Mouse (Mus musculus) heart, embryonic 15.5 days (tissue): Measurements from ENCODE around the gene Ears2. TPM values are rescaled to one million over a fixed set of nuclear protein-coding genes. Genes with fewer than 3 reads are reported as not detected.

ENCODE experiments used
- ATAC-seq: fragments of 200-750 bp; cut with Nextera tagmentation; replicated peaks from 2 replicates; pipeline ENCODE4 v1.8.0; 2017; ENCODE audit warnings: low read depth, moderate TSS enrichment; ENCODE audit not compliant: insufficient number of reproducible peaks, insufficient read depth, low FRiP score
- H3K27ac ChIP-seq: fragments of 300-500 bp; sonication (generic); 2 replicates; pipeline ENCODE4 v1.5.1; 2015; ENCODE audit warnings: mild to moderate bottlenecking, inconsistent platforms
- H3K27me3 ChIP-seq: fragments of 300-500 bp; sonication (generic); 2 replicates; pipeline ENCODE4 v1.6.1; 2015; ENCODE audit warnings: inconsistent platforms
- H3K36me3 ChIP-seq: fragments of 300-500 bp; sonication (generic); 2 replicates; pipeline ENCODE4 v1.6.1; 2015; ENCODE audit warnings: mild to moderate bottlenecking, inconsistent platforms
- H3K4me1 ChIP-seq: fragments of 300-500 bp; sonication (generic); replicated peaks from 2 replicates; pipeline ENCODE4 v1.6.1; 2015; ENCODE audit warnings: inconsistent platforms
- H3K4me2 ChIP-seq: fragments of 300-500 bp; sonication (generic); 2 replicates; pipeline ENCODE4 v1.6.1; 2015; ENCODE audit warnings: inconsistent platforms, mild to moderate bottlenecking, moderate library complexity
- H3K4me3 ChIP-seq: fragments of 300-500 bp; sonication (generic); 2 replicates; pipeline ENCODE4 v1.5.1; 2015; ENCODE audit warnings: mild to moderate bottlenecking, inconsistent platforms
- H3K9ac ChIP-seq: fragments of 300-500 bp; sonication (generic); 2 replicates; pipeline ENCODE4 v1.6.1; 2015; ENCODE audit warnings: mild to moderate bottlenecking, inconsistent platforms
- H3K9me3 ChIP-seq: fragments of 300-500 bp; sonication (generic); replicated peaks from 2 replicates; pipeline ENCODE4 v1.6.1; 2016; ENCODE audit warnings: inconsistent platforms
- WGBS: fragments of 180-500 bp; shearing (Covaris S2); methylation state at CpG from one replicate; pipeline ENCODE4 v1.1.7; 2015; ENCODE audit warnings: mixed read lengths; 5-methylcytosine and 5-hydroxymethylcytosine counted together
- polyA plus RNA-seq: library from polyadenylated mRNA; unstranded; fragments of >200 nt; fragmentation: Nextera tagmentation; extraction: Ambion mirVana; gene quantifications from 2 replicates; pipeline ENCODE4 v1.2.1, GENCODE M21; 2015

The Ears2 gene
- polyA plus RNA-seq, 1 experiment from 2014 or later: 39.5 TPM

- no peak for ATAC-seq
- peaks cover 93% of the 10 kb centered on the region for H3K36me3 ChIP-seq
- 84% methylated on average over 5 of the region's 5 CpGs for WGBS
Observed at GRCm38 (mm10) chr7:121995961-121996360, 71.1 kb downstream of the Ears2 start.

More at GRCm38 (mm10) chr7:121995961-121996360, 71.1 kb downstream of the Ears2 start:
- Histone ChIP-seq H3K4me3 (no peak overlapping the region), H3K9me3 (no peaks in the 10 kb centered on the region), H3K9ac (no peak overlapping the region), H3K4me2 (no peak overlapping the region), H3K27ac (no peak overlapping the region), H3K27me3 (no peaks in the 10 kb centered on the region), H3K4me1 (no peaks in the 10 kb centered on the region)

Other genes with a start within 250 kb of the Ears2 start
- gene Scnn1b, start 202.2 kb downstream of the Ears2 start, polyA plus RNA-seq: 0.28 and 0.86 TPM in 2 replicates
- gene Cog7, start 85.6 kb downstream of the Ears2 start, polyA plus RNA-seq: 16.0 and 19.6 TPM in 2 replicates
- 80.0 and 87.6 TPM in 2 replicates for gene Gga2, start 46.0 kb downstream of the Ears2 start, polyA plus RNA-seq
- gene Ubfd1, start 88 bp downstream of the Ears2 start, polyA plus RNA-seq: 40.2 and 48.9 TPM in 2 replicates
- 1,227 and 1,553 TPM in 2 replicates for gene Ndufab1, start 34.6 kb upstream of the Ears2 start, polyA plus RNA-seq
- gene Palb2, start 65.7 kb upstream of the Ears2 start, polyA plus RNA-seq: 7.5 and 9.7 TPM in 2 replicates
- gene Dctn5, start 65.8 kb upstream of the Ears2 start, polyA plus RNA-seq: 64.9 and 78.5 TPM in 2 replicates
- 74.9 and 93.3 TPM in 2 replicates for gene Plk1, start 92.2 kb upstream of the Ears2 start, polyA plus RNA-seq
- gene Ern2, start 118.9 kb upstream of the Ears2 start, polyA plus RNA-seq: 0.06 and 0.24 TPM in 2 replicates
- 0.49 and 0.65 TPM in 2 replicates for gene Chp2, start 152.2 kb upstream of the Ears2 start, polyA plus RNA-seq
- 3.3 and 8.4 TPM in 2 replicates for gene Prkcb, start 221.5 kb upstream of the Ears2 start, polyA plus RNA-seq